Mouse (Mus musculus): ENCODE measurements at regions not wholly inside any gene's neighbourhood (a gene's known extent, or its start where the extent isn't known, plus 50 kb on each side); places are given as distances from the start of the nearest gene placed in this dataset.

GRCm38 (mm10) chrY:89267946-89268345 is 215.3 kb downstream of the Gm21294 start:
- DNase-seq (ENCODE audit: low spot score) = peak; percentile 1
